Mouse (Mus musculus): ENCODE results near the gene Colgalt2.
A peak's percentile ranks its signal among the peaks of the same experiment; 100 is the strongest.

The Colgalt2 gene

GRCm38 (mm10) chr1:152536416-152537018, 136.9 kb downstream of the Colgalt2 start:
- DNase-seq (ENCODE audit: extremely low spot score) = no peak

GRCm38 (mm10) chr1:152537186-152537585, 137.6 kb downstream of the Colgalt2 start:
- DNase-seq (ENCODE audit: extremely low spot score) = no peak

GRCm38 (mm10) chr1:152538817-152539216, 139.2 kb downstream of the Colgalt2 start:
- DNase-seq (ENCODE audit: extremely low spot score) = no peak

GRCm38 (mm10) chr1:152540304-152540887, 140.8 kb downstream of the Colgalt2 start:
- DNase-seq (ENCODE audit: extremely low spot score) = no peak

- no peak for DNase-seq (ENCODE audit: extremely low spot score)
Observed at GRCm38 (mm10) chr1:152542747-152543378, 143.2 kb downstream of the Colgalt2 start.

- DNase-seq (ENCODE audit: extremely low spot score) = no peak
Observed at GRCm38 (mm10) chr1:152543449-152544159, 144.0 kb downstream of the Colgalt2 start.

GRCm38 (mm10) chr1:152549061-152549738, 149.6 kb downstream of the Colgalt2 start:
- no peak for DNase-seq (ENCODE audit: extremely low spot score)

- DNase-seq (ENCODE audit: extremely low spot score) = no peak
Observed at GRCm38 (mm10) chr1:152550544-152550943, 150.9 kb downstream of the Colgalt2 start.

- no peak for DNase-seq (ENCODE audit: extremely low spot score)
Observed at GRCm38 (mm10) chr1:152550973-152551372, 151.3 kb downstream of the Colgalt2 start.

- DNase-seq (ENCODE audit: extremely low spot score) = no peak
Observed at GRCm38 (mm10) chr1:152553912-152554547, 154.4 kb downstream of the Colgalt2 start.

- DNase-seq (ENCODE audit: extremely low spot score) = peak; percentile 65
Observed at GRCm38 (mm10) chr1:152555944-152556573, 156.4 kb downstream of the Colgalt2 start.

- DNase-seq (ENCODE audit: extremely low spot score) = no peak
Observed at GRCm38 (mm10) chr1:152556576-152557281, 157.1 kb downstream of the Colgalt2 start.

Data from embryo, embryonic 9.5 days (tissue).